Mouse (Mus musculus) ovary, adult 18-20 months (tissue): ENCODE results near the gene Hoxc5.

Experiments used
- DNase-seq: peaks from one replicate; pipeline ENCODE4 v3.0.0; 2022; ENCODE audit warnings: low spot score, mixed read lengths

Hoxc5 gene

DNA sequence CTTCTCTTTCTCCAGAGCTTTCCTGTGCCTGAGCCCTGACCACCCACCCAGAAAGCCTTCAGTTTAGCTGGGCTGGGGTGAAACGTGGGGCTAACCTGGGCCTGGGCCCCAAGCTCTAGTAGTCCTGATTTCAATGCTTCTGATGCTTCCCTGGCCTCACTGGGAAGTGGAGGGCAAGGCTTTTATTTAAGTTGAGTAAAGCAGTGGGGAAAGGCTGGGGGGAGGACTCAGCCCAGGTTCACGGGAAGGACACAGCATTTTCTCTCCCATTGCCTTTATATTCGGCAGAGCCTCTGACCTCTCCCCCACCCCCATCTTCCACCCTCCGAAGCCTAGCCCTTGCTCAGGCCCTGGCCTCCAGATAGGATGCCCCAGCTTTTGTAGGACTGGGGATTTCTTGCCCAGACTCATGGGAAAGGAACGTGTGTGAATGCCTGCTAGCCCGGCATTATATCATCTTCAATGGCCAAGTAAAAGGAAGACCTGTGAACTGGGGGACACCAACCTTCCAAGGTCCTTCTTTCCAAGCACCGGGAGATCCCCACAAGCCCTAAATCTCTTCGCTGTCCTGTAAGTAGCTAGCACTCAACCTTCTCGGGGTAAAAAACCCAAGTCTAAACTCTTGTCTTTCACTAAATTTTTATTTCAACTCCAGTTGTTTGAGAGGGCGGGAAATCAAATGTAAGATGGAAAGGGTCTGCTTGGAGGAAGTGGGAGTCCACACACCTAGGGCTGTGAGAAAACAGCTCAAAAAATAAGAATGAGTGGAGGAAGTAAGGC lies 71.6 kb downstream of the Hoxc5 start:
- no peak for DNase-seq

DNA sequence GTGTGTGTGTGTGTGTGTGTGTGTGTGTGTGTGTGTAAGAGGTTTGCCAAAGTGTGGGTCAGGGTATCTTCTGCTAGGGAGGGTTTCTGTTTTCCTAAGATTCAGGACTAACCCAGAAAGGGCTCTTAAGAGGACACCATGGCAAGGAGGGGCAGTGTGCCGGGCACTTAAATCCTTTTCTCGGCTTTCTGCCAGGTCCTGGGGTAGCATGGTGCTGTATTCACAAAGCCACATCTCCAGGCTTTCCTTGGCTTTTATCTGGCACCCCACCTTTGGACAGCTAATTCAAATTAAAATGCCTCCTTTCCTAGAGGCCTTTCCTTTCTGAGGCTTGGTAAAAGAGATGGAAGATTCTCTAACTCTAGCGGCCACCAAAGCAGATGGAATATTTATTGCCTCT lies 72.4 kb downstream of the Hoxc5 start:
- DNase-seq: no peak

DNA sequence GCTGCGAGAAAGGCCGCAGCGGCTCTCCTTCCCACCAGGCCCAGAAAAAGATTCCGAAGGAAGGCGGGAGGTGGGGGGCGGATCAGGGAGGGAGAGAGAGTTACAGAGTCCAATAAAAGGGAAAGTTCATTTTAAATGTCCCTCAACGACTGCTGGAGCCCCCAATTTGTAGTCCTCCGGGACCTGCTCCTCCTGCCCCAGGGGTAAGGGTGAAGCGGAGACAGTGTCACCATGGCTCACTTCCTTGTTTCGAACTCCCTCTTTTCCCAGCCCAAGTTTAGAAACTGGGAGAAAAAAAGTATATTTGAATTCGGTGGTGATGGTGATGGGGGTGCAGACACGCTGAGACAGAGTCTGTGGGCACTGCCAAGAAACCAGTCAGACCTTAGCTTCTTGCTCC lies 73.4 kb downstream of the Hoxc5 start:
- no peak for DNase-seq

DNA sequence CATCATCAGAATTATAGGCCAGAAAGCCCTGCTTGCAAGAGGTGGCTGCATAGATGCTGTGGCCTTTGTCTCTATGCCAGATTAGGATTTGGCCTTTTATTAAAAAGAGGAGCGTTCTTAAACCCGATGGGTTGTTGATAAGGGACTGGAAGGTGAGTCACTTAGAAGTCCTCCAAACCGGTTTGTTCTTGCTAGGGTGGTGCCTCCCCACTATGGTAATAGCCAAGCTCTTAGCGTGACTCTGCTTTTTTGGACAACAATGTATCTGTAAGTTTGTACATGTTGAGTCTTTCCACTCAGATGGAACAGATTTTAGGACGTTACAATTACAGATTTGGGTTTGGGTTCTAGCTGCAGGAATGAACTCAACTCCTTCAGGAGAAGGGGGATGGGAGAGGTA lies 74.4 kb downstream of the Hoxc5 start:
- no peak for DNase-seq

DNA sequence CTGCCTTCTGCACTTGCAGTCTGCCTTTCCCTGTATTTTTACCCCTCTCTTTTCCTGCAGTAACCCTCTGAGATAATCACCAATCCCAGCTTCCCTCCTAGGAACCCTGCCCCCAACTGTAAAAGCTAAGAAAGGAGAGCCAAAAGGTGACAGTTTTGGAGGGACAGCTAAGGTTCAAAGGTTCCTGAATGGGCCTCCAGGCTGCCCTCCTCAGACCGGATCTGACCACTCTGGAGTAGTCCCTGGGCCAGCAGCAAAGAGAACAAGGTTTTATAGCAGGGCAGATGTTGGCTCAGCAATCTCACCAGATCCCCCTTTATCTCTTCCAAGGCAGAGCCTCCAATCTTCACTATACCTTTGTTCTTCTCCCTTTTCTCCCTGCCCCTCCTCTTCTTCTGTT lies 75.0 kb downstream of the Hoxc5 start:
- DNase-seq: no peak

DNA sequence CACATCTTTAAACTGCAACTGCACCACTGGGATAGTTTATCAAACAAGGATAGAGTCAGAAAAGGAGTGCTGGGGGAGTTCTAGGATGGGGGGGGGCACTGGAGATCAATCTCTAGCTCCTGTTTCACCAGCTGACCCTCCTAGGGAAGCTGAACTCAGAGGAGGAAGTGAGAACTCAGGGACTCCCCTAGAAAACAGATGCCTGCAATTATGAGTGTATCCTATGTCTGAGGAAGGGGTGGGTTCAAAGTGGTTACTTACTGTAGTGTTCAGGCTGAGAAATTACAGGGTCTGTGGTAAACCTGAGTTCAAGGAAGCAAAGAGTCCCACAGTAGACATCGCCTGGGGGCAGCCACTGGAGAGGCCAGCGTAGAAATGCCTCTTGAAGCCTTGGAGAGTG lies 84.4 kb downstream of the Hoxc5 start:
- DNase-seq: no peak

DNA sequence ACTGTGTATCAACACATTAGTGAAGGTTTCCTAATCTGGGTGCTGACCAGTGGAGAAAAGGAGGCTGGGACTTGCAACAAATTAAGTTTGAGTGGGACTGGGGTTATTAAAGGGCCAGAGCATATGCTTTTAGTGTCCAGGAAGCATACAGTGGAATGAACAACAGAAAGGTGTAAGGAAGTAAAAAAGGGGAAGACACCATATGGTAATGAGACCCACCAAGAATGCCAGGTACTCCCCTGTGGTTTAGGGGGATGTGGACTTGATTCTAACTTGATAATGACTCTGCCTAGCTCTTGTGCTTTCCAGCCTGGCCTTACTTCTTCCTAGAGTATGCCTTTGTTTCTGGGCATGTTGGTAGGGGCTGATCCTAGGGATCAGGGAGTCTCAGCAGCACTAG lies 86.0 kb downstream of the Hoxc5 start:
- DNase-seq: no peak

DNA sequence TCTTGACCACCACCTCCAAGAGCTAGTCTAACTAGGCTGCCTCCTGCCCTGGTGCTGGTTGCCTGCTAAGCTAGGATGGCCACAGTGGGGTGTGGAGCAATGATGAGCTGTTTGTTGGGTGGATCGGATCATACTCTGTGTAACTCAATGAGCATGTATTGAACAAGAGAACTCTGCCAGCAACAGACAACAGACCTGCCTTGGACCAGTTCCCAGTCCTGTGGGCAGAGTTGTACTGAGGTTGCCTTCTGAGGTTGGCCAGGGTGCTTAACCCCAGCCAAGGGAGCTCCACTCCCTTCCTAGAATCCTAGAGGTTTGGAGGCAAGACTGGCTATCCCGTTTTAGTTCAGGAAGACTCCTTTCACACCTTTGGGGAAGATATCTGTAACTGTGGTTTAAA lies 89.2 kb downstream of the Hoxc5 start:
- no peak for DNase-seq

DNA sequence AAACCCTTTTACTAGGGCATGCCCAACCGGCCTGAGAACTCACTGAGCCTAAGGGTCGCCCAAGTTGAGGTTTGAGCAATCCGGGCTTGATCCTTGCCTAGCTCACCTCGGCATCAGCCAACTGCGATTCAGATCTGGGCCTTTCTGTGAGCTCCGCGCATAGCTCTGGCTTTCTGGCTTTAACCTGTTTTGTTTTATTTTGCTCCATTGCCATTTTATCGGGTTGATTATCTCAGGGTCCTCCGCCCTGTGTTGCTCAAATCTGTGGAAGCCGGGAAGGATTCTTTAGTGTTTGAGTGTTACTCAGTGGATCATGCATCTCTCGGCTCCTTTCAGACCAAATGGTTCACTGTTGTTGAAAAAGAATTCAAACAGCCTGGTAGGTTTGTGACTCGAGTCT lies 91.5 kb downstream of the Hoxc5 start:
- no peak for DNase-seq

DNA sequence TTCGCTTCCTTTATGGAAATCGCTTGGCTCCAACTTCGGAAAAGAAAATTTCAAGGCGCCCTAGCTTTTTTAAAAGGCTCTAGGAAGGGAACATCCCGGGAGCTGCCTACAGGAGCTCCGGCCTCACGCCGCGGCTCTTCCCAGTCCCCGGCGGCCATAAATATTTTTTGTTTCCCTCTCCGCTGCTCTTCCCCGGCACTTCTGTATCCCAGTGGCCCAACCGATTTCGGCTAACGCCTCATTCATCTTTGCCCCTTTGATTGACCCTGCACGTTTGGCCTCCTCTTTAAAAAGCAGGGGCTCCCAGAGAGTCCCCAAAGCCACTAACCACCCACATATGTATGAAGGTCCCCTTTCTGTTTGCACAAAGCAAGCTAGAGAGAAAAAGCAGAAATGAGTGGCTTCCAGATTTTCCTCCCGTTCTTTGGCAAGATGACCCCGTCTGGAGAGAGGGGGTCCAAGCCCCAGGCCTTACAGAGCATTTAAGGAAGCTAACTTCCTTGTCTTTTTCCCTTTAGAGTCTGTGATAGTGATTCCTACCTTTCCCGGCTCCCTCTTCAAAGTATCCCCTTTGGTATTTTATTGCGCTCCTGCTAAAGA lies 92.2 kb downstream of the Hoxc5 start:
- DNase-seq: no peak

DNA sequence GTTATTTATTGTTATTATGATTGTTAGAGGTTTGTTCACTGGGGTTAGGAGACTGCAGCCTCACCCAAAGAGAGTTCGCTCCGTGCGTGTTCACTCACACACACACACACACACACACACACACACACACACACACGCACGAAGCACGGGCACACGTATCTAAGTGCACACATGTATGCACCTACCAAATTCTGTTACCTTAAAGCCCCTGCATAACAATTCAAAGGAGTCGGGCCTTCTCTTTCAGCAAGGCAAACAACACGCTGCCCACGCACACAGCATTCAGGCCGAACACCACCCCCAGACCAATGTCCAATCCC lies 92.7 kb downstream of the Hoxc5 start:
- DNase-seq: no peak

DNA sequence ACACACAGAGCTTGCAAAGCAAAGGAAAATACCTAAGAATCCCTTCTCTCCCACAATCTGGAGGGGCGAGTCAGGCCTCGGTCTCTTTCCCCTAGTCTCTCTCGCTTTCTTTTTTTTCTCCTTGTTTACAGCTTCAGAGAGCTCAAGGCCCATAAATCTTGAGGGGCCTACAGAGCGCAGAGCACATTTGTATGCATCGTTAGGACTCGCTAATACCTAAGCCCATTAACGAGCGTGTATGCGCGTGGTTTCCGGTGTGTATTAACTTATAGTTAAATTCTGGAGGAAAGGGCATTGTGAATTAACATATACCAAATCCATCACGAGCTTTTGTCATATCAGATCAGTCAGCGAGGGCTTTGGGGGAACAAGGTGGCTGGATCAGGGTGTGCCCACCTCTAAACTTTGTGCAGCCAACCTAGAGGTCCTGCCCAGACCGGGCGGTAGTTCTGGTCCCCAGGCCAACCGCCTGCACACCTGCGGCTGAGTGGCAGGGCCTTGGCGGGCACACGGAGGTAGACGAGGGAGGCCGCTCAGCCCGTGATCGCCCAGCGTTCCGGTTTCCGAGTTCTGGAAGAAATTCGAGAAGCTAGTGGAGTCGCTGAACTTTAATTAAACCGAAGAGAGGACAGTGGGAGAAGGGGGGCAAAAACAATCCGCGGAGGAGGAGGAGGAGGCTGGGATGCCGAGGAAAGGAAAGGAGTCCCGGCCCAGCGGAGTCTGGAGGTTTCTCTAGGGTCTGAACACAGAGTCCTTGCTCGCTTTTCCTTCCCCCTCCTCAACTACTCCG lies 93.3 kb downstream of the Hoxc5 start:
- peak; percentile 42 for DNase-seq

DNA sequence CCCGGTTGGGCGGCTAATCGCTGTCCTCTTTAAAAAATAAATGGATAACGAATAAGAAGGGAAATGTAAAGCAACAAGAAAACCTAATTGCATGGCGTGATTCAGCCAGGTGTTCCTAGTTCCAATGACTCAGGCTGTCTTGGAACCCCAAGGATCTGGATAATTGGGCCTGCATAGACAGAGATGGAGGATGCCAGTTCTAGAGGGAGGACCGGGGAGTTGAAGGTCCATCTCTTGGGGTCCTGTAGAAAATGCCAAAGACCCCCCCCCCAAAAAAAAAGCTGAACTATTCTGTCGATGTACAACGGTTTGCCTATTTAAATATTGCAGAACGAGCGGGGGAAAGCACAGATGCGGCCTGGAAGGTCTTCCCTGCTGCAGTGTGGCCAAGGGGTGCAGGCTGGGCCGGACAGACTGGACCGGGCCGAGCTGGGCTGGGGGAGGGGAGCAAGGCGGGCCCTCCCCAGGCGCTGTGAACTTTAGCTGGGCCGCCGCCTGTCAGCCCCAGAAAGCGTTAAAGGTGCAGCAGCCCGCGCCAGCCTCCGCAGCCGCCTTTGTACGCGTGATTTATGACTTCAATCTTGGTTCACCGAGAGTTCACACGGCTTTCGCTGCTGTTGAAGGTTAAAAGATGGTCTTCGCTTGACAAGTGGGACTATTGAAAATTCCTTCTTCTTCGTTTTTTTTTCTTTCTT lies 94.0 kb downstream of the Hoxc5 start:
- DNase-seq: peak; percentile 64

DNA sequence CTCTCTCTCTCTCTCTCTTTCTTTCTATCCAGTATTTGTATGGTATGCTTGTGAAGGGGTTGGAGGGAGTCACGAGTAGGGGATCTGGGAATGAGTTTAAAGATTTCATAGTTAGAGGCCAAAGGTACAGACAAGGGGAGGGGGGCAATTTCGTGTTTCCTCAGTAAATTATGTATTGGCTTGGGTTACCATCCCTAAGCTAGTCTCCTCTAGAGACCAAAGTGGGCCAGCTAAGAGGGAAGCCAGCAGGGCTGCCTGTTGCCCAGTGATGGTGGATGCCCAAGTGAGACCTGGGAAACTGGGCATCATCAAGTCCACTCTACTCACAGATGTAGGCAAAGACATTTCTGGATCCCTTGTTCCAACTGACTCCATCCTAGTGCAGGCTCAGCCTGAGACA lies 94.7 kb downstream of the Hoxc5 start:
- no peak for DNase-seq

DNA sequence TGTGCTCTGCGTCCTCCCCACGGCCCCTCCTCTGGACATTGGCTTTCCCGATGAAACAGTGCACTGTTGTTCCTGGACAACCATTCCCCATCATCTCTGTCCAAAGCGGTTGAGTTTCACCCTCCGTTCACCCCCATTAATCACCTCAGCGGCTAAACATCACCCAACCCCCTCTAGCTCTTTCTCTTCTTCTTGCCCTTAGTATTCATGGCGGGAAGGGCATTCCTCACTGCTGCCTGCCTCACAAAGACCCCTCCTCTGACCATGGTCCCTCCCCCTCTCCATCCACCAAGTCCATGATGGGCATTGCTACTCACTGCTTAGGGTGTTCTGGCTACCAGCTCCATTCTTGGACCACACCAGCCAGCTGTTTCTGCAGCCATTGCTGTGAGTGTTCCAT lies 98.4 kb downstream of the Hoxc5 start:
- no peak for DNase-seq
